Mouse (Mus musculus) heart, postnatal 0 days (tissue): ENCODE data around the gene Btd. TPM values are rescaled to one million over a fixed set of nuclear protein-coding genes. Genes with fewer than 3 reads are reported as not detected.

ENCODE experiments used
- ATAC-seq: fragments of 200-750 bp; cut with Nextera tagmentation; 2 replicates; pipeline ENCODE4 v1.8.0; 2017; ENCODE audit warnings: low read depth, moderate number of reproducible peaks, moderate library complexity; ENCODE audit not compliant: insufficient read depth
- DNase-seq: peaks from one replicate; pipeline ENCODE4 v3.0.0-alpha.2; 2016; ENCODE audit warnings: low spot score
- H3K27ac ChIP-seq: fragments of 300-500 bp; sonication (generic); 2 replicates; pipeline ENCODE4 v1.5.1; 2014; ENCODE audit warnings: low read depth, mild to moderate bottlenecking
- H3K27me3 ChIP-seq: fragments of 300-500 bp; sonication (generic); 2 replicates; pipeline ENCODE4 v1.6.1; 2014; ENCODE audit warnings: low read length, mixed read lengths; ENCODE audit not compliant: control insufficient read depth, insufficient read depth
- H3K36me3 ChIP-seq: fragments of 300-500 bp; sonication (generic); replicated peaks from 2 replicates; pipeline ENCODE4 v1.6.1; 2014; ENCODE audit warnings: low read length, mixed read lengths; ENCODE audit not compliant: control insufficient read depth, insufficient read depth
- H3K4me1 ChIP-seq: fragments of 300-500 bp; sonication (generic); 2 replicates; pipeline ENCODE4 v1.6.1; 2014; ENCODE audit warnings: antibody characterized with exemption; ENCODE audit not compliant: control insufficient read depth, insufficient read depth
- H3K4me2 ChIP-seq: fragments of 300-500 bp; sonication (generic); 2 replicates; pipeline ENCODE4 v1.6.1; 2014; ENCODE audit warnings: low read depth, mild to moderate bottlenecking, low read length, moderate library complexity
- H3K4me3 ChIP-seq: fragments of 300-500 bp; sonication (generic); 2 replicates; pipeline ENCODE4 v1.5.1; 2014; ENCODE audit warnings: low read depth, low read length
- H3K9ac ChIP-seq: fragments of 300-500 bp; sonication (generic); replicated peaks from 2 replicates; pipeline ENCODE4 v1.6.1; 2014; ENCODE audit warnings: low read depth, low read length, mixed read lengths
- H3K9me3 ChIP-seq: fragments of 300-500 bp; sonication (generic); replicated peaks from 2 replicates; pipeline ENCODE4 v1.6.1; 2016; ENCODE audit warnings: low read length; ENCODE audit not compliant: control insufficient read depth
- CTCF ChIP-seq: IDR thresholded peaks from 2 replicates; pipeline ENCODE4 v1.5.1; 2016; ENCODE audit warnings: antibody characterized with exemption, control low read depth, low read depth
- EP300 ChIP-seq: IDR thresholded peaks from 2 replicates; pipeline ENCODE4 v1.6.1; 2016; ENCODE audit warnings: antibody characterized with exemption, low read depth
- WGBS: fragments of 180-500 bp; shearing (Covaris S2); extraction: QIAGEN DNeasy Blood & Tissue Kit; methylation state at CpG from one replicate; pipeline ENCODE4 v1.1.7; 2014; 5-methylcytosine and 5-hydroxymethylcytosine counted together
- polyA plus RNA-seq: library from polyadenylated mRNA; unstranded; fragments of >200 nt; fragmentation: Nextera tagmentation; extraction: Ambion mirVana; gene quantifications from 2 replicates; pipeline ENCODE4 v1.2.1, GENCODE M21; 2015
- total RNA-seq: library from RNA; depleted of rRNA; stranded (reverse); fragments of >200 nt; gene quantifications from 2 replicates; pipeline ENCODE4 v1.2.3, GENCODE M21; 2014; ENCODE audit warnings: low replicate concordance

Gene Btd
- total and polyA plus RNA-seq, 2 experiments from 2014 or later = 15.0 to 29.0 TPM

DNA sequence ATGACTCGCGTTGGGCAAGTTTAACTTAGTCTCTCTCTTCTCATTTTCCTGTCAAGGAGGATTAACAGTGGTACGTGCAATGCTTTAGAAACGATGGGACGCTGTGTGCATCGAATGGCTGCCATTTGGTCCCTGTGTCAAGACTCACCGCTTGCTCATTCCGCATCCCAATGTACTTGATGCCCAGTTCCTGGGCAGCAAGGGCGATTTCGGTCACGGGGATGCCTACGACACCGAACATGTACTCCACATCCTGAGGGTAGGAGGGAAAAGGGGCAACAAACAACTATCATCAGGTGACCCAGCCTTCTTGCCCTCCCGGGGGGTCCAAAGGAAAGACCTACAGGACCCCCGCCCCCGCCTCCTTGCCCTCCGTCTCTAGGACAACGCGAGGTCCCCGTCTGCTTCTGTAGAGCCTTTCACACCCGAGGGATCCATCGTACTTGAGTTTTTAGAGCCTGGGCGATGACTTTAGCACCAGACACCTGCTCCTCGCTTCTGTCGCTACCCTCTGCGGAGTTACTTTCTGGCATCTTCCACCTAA is 410 bp upstream of the Btd start, which contains the start of gene Gm49387:
Gene Gm49387, minus strand, starts transcription at position 533 of the 544 bp plus-strand sequence.
- WGBS = 4% methylated on average over 26 of the region's 26 CpGs
- H3K27ac ChIP-seq = peak within 1 kb of the TSS; percentile 81
- peak within 1 kb of the TSS; percentile 92 for H3K4me2 ChIP-seq
- H3K36me3 ChIP-seq = no peaks in the 10 kb centered on the region
- peak within 1 kb of the TSS; percentile 72 for H3K9ac ChIP-seq
- H3K27me3 ChIP-seq = no peaks in the 10 kb centered on the region
- no peak for TF ChIP-seq CTCF
- TF ChIP-seq EP300 = no peak
- H3K4me3 ChIP-seq = peak within 1 kb of the TSS; percentile 78
- H3K4me1 ChIP-seq = peaks cover 14% of the 10 kb centered on the region
- peak; percentile 22 for ATAC-seq
- no peak for DNase-seq
- no peaks in the 10 kb centered on the region for H3K9me3 ChIP-seq

GRCm38 (mm10) chr14:31641506-31642155 is 803 bp downstream of the Btd start:
- Histone ChIP-seq H3K9me3 (no peaks in the 10 kb centered on the region), H3K4me3 (peak overlapping the region; percentile 78), H3K27me3 (no peaks in the 10 kb centered on the region), H3K4me1 (peaks cover 14% of the 10 kb centered on the region), H3K36me3 (no peaks in the 10 kb centered on the region), H3K9ac (peak overlapping the region; percentile 72), H3K27ac (peak overlapping the region; percentile 81), H3K4me2 (peak overlapping the region; percentile 92)
- DNase-seq = no peak
- 58% methylated on average over 9 of the region's 9 CpGs for WGBS
- no peak for ATAC-seq
- no peak for TF ChIP-seq EP300
- no peak for TF ChIP-seq CTCF

GRCm38 (mm10) chr14:31644183-31644830 is 3.5 kb downstream of the Btd start:
- DNase-seq = no peak

DNA sequence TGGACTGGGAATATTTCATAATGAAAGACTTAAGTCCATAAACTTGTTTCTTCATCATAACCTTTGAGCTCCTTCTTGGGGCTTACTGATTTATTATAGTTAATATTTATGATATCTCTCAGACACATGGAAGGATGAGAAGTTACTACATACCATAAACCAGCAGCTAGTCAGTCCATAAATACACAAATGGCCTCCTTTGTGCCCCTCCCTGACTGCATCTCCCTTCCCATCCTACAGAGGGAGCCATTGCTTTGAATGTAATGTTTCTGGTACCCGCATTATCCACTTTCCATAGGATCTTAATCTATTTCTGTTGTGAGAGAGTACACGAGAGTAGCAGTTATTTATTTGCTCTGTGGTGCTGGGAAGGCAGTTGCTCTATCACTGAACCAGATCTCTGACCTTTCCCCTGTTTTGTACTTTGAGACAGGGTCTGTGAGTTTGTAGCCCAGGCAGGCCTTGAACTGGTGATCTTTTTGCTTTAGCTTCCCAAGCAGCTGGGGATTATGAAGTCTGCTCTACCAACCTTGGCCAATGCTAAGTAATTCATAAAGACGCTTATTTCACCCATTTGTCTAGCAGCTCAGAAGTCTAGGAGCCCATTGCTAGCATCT is 4.2 kb downstream of the Btd start:
- H3K4me3 ChIP-seq = no peak overlapping the region
- DNase-seq = no peak
- ATAC-seq = no peak
- H3K9ac ChIP-seq = no peak overlapping the region
- 69% methylated on average over 3 of the region's 3 CpGs for WGBS
- no peaks in the 10 kb centered on the region for H3K27me3 ChIP-seq
- no peaks in the 10 kb centered on the region for H3K36me3 ChIP-seq
- H3K4me1 ChIP-seq = peaks cover 12% of the 10 kb centered on the region
- H3K27ac ChIP-seq = no peak overlapping the region
- no peak for TF ChIP-seq EP300
- TF ChIP-seq CTCF = peak; percentile 35
- H3K4me2 ChIP-seq = no peak overlapping the region
- no peaks in the 10 kb centered on the region for H3K9me3 ChIP-seq

More at GRCm38 (mm10) chr14:31644183-31644830, 3.5 kb downstream of the Btd start:
- H3K9ac ChIP-seq = no peak overlapping the region
- no peak overlapping the region for H3K4me2 ChIP-seq
- no peaks in the 10 kb centered on the region for H3K27me3 ChIP-seq
- H3K4me1 ChIP-seq = peaks cover 14% of the 10 kb centered on the region
- no peaks in the 10 kb centered on the region for H3K36me3 ChIP-seq
- TF ChIP-seq CTCF (no peak), EP300 (no peak)
- WGBS = 80% methylated on average over 5 of the region's 5 CpGs
- no peak for ATAC-seq
- H3K9me3 ChIP-seq = no peaks in the 10 kb centered on the region
- no peak overlapping the region for H3K4me3 ChIP-seq
- no peak overlapping the region for H3K27ac ChIP-seq

DNA sequence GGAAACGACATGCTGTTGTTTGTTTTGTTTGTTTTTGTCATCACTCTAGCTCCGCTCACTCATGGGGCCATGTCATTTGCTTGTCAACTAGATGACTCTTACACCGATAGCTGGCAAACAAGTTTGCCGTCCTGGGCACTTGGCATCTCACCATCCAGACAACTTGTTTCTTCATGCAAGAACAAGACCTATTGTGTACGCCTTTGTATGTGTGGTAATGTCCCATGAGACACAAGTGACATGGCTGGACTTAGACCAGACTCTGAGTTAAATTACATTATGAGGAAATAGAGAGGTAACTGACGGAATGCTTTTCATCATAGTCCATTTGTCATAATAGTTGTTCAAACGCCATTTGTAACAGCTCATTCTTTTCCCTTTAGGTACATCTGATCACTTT is 5.1 kb downstream of the Btd start:
- Histone ChIP-seq H3K27ac (no peak overlapping the region), H3K4me1 (peaks cover 9% of the 10 kb centered on the region), H3K36me3 (no peaks in the 10 kb centered on the region), H3K4me3 (no peak overlapping the region), H3K4me2 (no peak overlapping the region), H3K27me3 (no peaks in the 10 kb centered on the region), H3K9me3 (0 out of 2 replicates have a peak, but pooled peaks cover 3% of the 10 kb centered on the region), H3K9ac (no peak overlapping the region)
- no peak for TF ChIP-seq CTCF
- no peak for DNase-seq
- ATAC-seq = no peak
- WGBS = 84% methylated on average over 7 of the region's 7 CpGs
